Mouse (Mus musculus): ENCODE results near the gene Elk3. TPM values are rescaled to one million over a fixed set of nuclear protein-coding genes. Genes with fewer than 3 reads are reported as not detected.

The Elk3 gene
- polyA plus RNA-seq, 1 experiment from 2014 or later: 8.2 TPM

GRCm38 (mm10) chr10:93215051-93215763, 95.7 kb downstream of the Elk3 start:
- 90% methylated on average over 8 of the region's 8 CpGs for WGBS
- Histone ChIP-seq H3K9ac (no peak overlapping the region), H3K27me3 (no peaks in the 10 kb centered on the region), H3K27ac (no peak overlapping the region), H3K4me2 (no peak overlapping the region), H3K4me1 (no peaks in the 10 kb centered on the region), H3K36me3 (ENCODE audit: poor library complexity, severe bottlenecking) (peaks cover 55% of the 10 kb centered on the region), H3K9me3 (replicated peaks) (no peaks in the 10 kb centered on the region), H3K4me3 (no peak overlapping the region)
- no peak for ATAC-seq

DNA sequence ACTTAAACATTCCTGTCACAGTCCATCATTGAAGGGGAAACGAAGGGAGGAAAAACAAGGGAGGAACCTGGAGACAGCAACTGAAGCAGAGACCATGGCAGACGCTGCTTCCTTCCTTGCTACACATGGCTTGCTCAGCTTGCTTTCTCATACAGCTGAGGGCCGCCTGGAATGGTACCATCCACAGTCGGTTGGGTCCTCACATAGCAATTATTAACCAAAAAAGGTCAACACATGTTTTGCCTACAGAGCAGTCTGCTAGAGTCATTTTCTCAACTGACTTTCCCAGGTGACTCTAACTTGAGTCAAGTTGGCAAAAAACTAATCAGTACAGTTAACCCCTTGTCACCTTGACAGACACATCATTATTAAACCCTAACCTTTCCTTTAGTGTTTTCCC, 96.7 kb downstream of the Elk3 start:
- no peak for ATAC-seq
- H3K36me3 ChIP-seq (ENCODE audit: poor library complexity, severe bottlenecking): peaks cover 55% of the 10 kb centered on the region
- no peak overlapping the region for H3K9ac ChIP-seq
- 84% methylated on average over 4 of the region's 4 CpGs for WGBS
- H3K9me3 ChIP-seq (replicated peaks): no peaks in the 10 kb centered on the region
- H3K4me1 ChIP-seq: no peaks in the 10 kb centered on the region
- H3K4me2 ChIP-seq: no peak overlapping the region
- H3K27me3 ChIP-seq: no peaks in the 10 kb centered on the region
- no peak overlapping the region for H3K4me3 ChIP-seq
- H3K27ac ChIP-seq: no peak overlapping the region

GRCm38 (mm10) chr10:93213339-93213738, 97.6 kb downstream of the Elk3 start:
- Histone ChIP-seq H3K9ac (no peak overlapping the region), H3K4me2 (no peak overlapping the region), H3K4me1 (no peaks in the 10 kb centered on the region), H3K36me3 (ENCODE audit: poor library complexity, severe bottlenecking) (peaks cover 58% of the 10 kb centered on the region), H3K27me3 (no peaks in the 10 kb centered on the region), H3K27ac (no peak overlapping the region), H3K9me3 (replicated peaks) (no peaks in the 10 kb centered on the region), H3K4me3 (no peak overlapping the region)
- WGBS: 86% methylated on average over 7 of the region's 7 CpGs
- ATAC-seq: no peak

GRCm38 (mm10) chr10:93212699-93213098, 98.2 kb downstream of the Elk3 start:
- no peak for ATAC-seq
- Histone ChIP-seq H3K4me2 (no peak overlapping the region), H3K9ac (no peak overlapping the region), H3K9me3 (replicated peaks) (no peaks in the 10 kb centered on the region), H3K4me3 (no peak overlapping the region), H3K36me3 (ENCODE audit: poor library complexity, severe bottlenecking) (peaks cover 52% of the 10 kb centered on the region), H3K27me3 (no peaks in the 10 kb centered on the region), H3K4me1 (no peaks in the 10 kb centered on the region), H3K27ac (no peak overlapping the region)
- 95% methylated on average over 2 of the region's 2 CpGs for WGBS

- Histone ChIP-seq H3K4me1 (no peaks in the 10 kb centered on the region), H3K27me3 (no peaks in the 10 kb centered on the region), H3K9me3 (replicated peaks) (no peaks in the 10 kb centered on the region), H3K4me3 (no peak overlapping the region), H3K27ac (no peak overlapping the region), H3K4me2 (no peak overlapping the region), H3K36me3 (ENCODE audit: poor library complexity, severe bottlenecking) (peaks cover 9% of the 10 kb centered on the region), H3K9ac (no peak overlapping the region)
- WGBS: 95% methylated on average over 5 of the region's 5 CpGs
- no peak for ATAC-seq
These were observed 103.8 kb downstream of the Elk3 start for GRCm38 (mm10) chr10:93207176-93207575.

DNA sequence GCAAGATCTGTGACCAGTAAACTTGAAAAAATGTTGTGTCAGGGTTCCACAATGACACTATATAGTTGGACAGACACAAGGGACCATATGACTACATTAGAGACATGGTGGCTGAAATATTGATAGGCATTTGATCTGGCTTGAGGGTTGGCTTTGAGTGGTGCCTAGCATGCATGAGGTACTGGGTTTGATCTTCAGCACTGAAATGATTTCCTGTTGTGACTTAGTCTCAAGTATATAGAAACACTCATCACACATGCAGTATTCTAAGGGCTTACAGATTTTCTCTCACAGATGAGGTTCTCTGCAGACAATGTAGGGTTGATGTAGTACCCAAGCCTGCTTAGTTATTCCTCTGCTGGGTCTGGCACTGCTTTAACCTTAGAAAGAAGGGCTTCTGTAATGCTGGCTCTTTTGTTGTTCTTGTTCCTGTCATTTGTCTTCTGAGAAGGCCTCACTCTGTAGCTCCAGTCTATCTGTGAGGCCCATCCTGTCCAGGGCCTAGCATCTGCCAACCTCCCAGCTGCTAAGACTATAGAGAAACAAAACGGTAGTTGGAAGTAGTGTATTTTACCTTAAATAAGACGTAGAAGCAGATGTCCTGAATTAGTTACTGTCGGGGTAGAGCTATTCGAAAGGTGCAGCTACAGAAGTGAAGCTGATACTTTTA, 105.5 kb downstream of the Elk3 start:
- no peak overlapping the region for H3K4me3 ChIP-seq
- no peaks in the 10 kb centered on the region for H3K27me3 ChIP-seq
- no peaks in the 10 kb centered on the region for H3K9me3 ChIP-seq (replicated peaks)
- 94% methylated on average over 4 of the region's 4 CpGs for WGBS
- no peak overlapping the region for H3K9ac ChIP-seq
- no peak for ATAC-seq
- no peak overlapping the region for H3K4me2 ChIP-seq
- no peak overlapping the region for H3K27ac ChIP-seq
- peaks cover 5% of the 10 kb centered on the region; the same call in 1 of the 2 replicates for H3K36me3 ChIP-seq (ENCODE audit: poor library complexity, severe bottlenecking)
- no peaks in the 10 kb centered on the region for H3K4me1 ChIP-seq

DNA sequence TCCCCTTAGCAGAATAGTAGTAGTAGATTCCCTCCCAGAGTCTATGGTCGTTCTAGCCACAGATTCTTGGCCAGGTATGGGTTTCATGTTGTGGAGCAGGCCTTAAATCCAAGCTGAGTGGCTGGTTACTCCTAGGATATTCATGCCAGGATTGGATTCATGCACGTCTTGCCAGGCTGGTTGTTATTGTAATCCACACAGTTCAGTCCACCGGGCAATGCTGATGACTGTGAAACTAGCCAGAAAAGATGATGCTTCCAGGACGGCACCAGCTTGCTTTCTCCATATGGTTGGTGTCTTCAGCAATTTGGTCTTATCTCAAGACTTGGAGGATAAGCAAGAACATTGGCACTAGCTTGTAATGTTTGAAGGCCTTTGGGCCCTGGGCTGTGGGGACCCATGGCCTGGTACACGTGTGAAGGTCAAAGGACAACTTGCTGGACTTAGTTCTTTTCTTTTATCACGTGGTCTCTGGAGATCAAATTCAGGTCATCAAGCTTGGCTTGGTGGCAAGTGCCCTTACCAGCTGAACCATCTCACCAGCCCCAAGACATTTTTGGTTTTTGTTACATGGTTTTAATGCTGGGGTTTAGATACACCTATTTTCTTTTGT, 109.0 kb downstream of the Elk3 start:
- H3K9me3 ChIP-seq (replicated peaks): no peaks in the 10 kb centered on the region
- H3K4me1 ChIP-seq: no peaks in the 10 kb centered on the region
- WGBS: 93% methylated on average over 6 of the region's 6 CpGs
- ATAC-seq: no peak
- no peak overlapping the region for H3K27ac ChIP-seq
- H3K27me3 ChIP-seq: no peaks in the 10 kb centered on the region
- H3K4me2 ChIP-seq: no peak overlapping the region
- H3K4me3 ChIP-seq: no peak overlapping the region
- H3K36me3 ChIP-seq (ENCODE audit: poor library complexity, severe bottlenecking): peaks cover 14% of the 10 kb centered on the region
- H3K9ac ChIP-seq: no peak overlapping the region

DNA sequence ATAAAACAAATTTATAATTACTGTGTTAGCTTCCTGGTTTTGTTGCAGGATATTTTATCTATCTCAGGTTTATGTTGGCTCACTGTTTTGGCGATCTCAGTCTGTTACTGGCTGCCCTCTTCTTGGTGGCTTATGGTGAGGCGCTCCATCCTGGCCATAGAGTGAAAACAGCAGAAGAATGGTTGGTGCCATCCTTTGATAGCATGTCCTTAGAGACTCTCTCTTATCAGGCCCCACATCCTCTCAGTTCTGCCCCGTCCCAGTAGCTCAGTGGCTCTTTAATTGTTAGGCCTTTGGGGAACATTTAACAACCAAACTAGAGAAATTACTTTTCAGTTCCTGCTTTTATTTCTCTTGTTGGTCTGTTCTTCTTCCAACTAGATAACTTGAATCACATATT, 112.0 kb downstream of the Elk3 start:
- H3K36me3 ChIP-seq (ENCODE audit: poor library complexity, severe bottlenecking): peaks cover 14% of the 10 kb centered on the region
- no peaks in the 10 kb centered on the region for H3K27me3 ChIP-seq
- H3K4me2 ChIP-seq: no peak overlapping the region
- peaks cover 17% of the 10 kb centered on the region for H3K4me1 ChIP-seq
- no peak for ATAC-seq
- no peaks in the 10 kb centered on the region for H3K9me3 ChIP-seq (replicated peaks)
- H3K4me3 ChIP-seq: no peak overlapping the region
- no peak overlapping the region for H3K9ac ChIP-seq
- 95% methylated on average over 3 of the region's 3 CpGs for WGBS
- no peak overlapping the region for H3K27ac ChIP-seq

Other genes with a start within 250 kb of the Elk3 start
- gene Cfap54, start 229.5 kb downstream of the Elk3 start, polyA plus RNA-seq (2015; fragmentation: Nextera tagmentation; extraction: Ambion mirVana): 1.6 and 2.3 TPM in 2 replicates
- gene Cdk17, start 150.3 kb downstream of the Elk3 start, polyA plus RNA-seq (2015; fragmentation: Nextera tagmentation; extraction: Ambion mirVana): 36.9 and 39.3 TPM in 2 replicates
- 110 and 116 TPM in 2 replicates for gene Lta4h, start 142.3 kb upstream of the Elk3 start, polyA plus RNA-seq (2015; fragmentation: Nextera tagmentation; extraction: Ambion mirVana)
- not detected in 2 replicates for gene Hal, start 177.6 kb upstream of the Elk3 start, polyA plus RNA-seq (2015; fragmentation: Nextera tagmentation; extraction: Ambion mirVana)
- 0.30 TPM in 1 of 2 replicates, not detected in the other for gene Amdhd1, start 228.9 kb upstream of the Elk3 start, polyA plus RNA-seq (2015; fragmentation: Nextera tagmentation; extraction: Ambion mirVana)
- gene Ccdc38, start 229.5 kb upstream of the Elk3 start, polyA plus RNA-seq (2015; fragmentation: Nextera tagmentation; extraction: Ambion mirVana): 0.41 and 0.68 TPM in 2 replicates